Mouse (Mus musculus): ENCODE results near the gene Siglech. TPM values are rescaled to one million over a fixed set of nuclear protein-coding genes. Genes with fewer than 3 reads are reported as not detected.

Gene Siglech
- polyA plus RNA-seq, 1 experiment from 2014 or later: 1.0 TPM

DNA sequence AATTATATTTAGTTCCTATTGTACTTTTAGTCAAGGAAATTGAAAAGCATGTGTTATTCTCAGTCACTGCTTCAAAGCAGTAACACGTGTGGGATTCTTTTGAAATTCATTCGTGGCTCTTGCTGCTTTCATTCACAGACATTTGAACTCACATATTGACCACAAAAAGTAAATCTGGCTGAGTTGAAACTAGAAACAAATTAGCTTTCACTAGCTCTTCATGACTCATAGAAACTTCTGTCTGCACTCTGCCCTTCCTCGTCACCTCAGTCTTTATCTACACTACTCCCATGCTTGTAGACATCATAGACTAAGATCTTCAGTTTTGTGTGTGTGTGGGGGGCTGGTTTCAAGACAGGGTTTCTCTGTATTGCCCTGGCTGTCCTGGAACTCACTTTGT lies 32.0 kb downstream of the Siglech start:
- WGBS: 90% methylated on average over 3 of the region's 3 CpGs
- no peaks in the 10 kb centered on the region for H3K9me3 ChIP-seq (ENCODE audit: control insufficient read depth, low read length)
- H3K4me3 ChIP-seq (ENCODE audit: low read depth, low read length): no peak overlapping the region
- no peaks in the 10 kb centered on the region for H3K27me3 ChIP-seq (ENCODE audit: control insufficient read depth, insufficient read depth, low read length)
- DNase-seq (ENCODE audit: low spot score): no peak
- H3K36me3 ChIP-seq (ENCODE audit: control insufficient read depth, insufficient read depth, low read length): peaks cover 19% of the 10 kb centered on the region
- no peaks in the 10 kb centered on the region for H3K4me1 ChIP-seq (replicated peaks; ENCODE audit: control insufficient read depth, insufficient read depth, low read length)
- no peak for ATAC-seq (ENCODE audit: low FRiP score)
- H3K27ac ChIP-seq (ENCODE audit: low read depth, low read length): no peak overlapping the region
- H3K4me2 ChIP-seq (replicated peaks; ENCODE audit: low read depth, low read length): no peak overlapping the region
- no peak overlapping the region for H3K9ac ChIP-seq (ENCODE audit: low read depth, low read length)

DNA sequence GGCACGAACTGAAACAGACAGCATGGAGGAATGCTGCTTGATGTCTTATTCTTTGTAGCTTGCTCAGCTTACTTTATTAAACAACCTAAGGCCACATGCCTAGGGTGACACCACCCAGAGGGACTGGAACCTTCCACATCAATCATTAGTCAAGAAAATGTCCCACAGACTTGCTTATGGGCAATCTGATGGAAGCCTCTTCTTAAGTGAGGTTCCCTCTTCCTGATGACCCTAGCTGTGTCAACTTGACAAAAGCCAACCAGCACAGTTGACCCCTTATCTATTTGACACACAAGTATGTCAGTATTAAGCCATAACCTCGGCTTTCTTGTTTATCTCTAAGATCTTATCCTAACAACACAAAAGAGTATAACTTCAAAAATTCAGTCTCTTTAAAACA lies 42.0 kb downstream of the Siglech start:
- WGBS: 96% methylated on average over 2 of the region's 2 CpGs

DNA sequence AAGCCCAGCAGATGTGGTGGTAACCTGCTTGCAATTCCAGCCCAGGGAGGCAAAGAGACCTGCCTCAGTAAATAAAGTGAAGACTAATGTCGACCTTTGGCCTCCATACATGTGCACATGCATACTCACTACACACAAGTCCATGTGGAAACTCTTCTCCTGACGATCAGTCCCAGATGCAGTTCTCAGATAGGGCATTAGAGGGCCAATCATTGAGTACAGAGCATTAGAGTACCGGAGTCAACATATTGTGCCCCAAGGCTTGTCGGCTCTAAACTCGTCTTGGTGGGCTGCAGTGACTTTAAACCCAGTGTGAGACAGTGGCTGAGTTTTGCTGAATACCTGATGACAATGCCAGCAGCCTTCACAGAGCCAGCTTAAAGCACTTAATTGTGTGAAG lies 56.5 kb downstream of the Siglech start:
- Histone ChIP-seq H3K4me3 (ENCODE audit: low read depth, low read length) (no peak overlapping the region), H3K4me1 (replicated peaks; ENCODE audit: control insufficient read depth, insufficient read depth, low read length) (no peaks in the 10 kb centered on the region), H3K9ac (ENCODE audit: low read depth, low read length) (no peak overlapping the region), H3K9me3 (ENCODE audit: control insufficient read depth, low read length) (no peaks in the 10 kb centered on the region), H3K27ac (ENCODE audit: low read depth, low read length) (no peak overlapping the region), H3K27me3 (ENCODE audit: control insufficient read depth, insufficient read depth, low read length) (no peaks in the 10 kb centered on the region), H3K4me2 (replicated peaks; ENCODE audit: low read depth, low read length) (no peak overlapping the region), H3K36me3 (ENCODE audit: control insufficient read depth, insufficient read depth, low read length) (peaks cover 11% of the 10 kb centered on the region; the same call in 1 of the 2 replicates)
- DNase-seq (ENCODE audit: low spot score) (no peak), ATAC-seq (ENCODE audit: low FRiP score) (no peak)
- WGBS: 83% methylated on average over 5 of the region's 5 CpGs

More for the DNA sequence above, 42.0 kb downstream of the Siglech start:
- no peak overlapping the region for H3K27ac ChIP-seq (ENCODE audit: low read depth, low read length)
- H3K36me3 ChIP-seq (ENCODE audit: control insufficient read depth, insufficient read depth, low read length): peaks cover 5% of the 10 kb centered on the region; the same call in 1 of the 2 replicates
- no peak overlapping the region for H3K4me3 ChIP-seq (ENCODE audit: low read depth, low read length)
- H3K9ac ChIP-seq (ENCODE audit: low read depth, low read length): no peak overlapping the region
- no peak overlapping the region for H3K4me2 ChIP-seq (replicated peaks; ENCODE audit: low read depth, low read length)
- DNase-seq (ENCODE audit: low spot score) (no peak), ATAC-seq (ENCODE audit: low FRiP score) (no peak)
- H3K4me1 ChIP-seq (replicated peaks; ENCODE audit: control insufficient read depth, insufficient read depth, low read length): no peaks in the 10 kb centered on the region
- no peaks in the 10 kb centered on the region for H3K9me3 ChIP-seq (ENCODE audit: control insufficient read depth, low read length)
- no peaks in the 10 kb centered on the region for H3K27me3 ChIP-seq (ENCODE audit: control insufficient read depth, insufficient read depth, low read length)

DNA sequence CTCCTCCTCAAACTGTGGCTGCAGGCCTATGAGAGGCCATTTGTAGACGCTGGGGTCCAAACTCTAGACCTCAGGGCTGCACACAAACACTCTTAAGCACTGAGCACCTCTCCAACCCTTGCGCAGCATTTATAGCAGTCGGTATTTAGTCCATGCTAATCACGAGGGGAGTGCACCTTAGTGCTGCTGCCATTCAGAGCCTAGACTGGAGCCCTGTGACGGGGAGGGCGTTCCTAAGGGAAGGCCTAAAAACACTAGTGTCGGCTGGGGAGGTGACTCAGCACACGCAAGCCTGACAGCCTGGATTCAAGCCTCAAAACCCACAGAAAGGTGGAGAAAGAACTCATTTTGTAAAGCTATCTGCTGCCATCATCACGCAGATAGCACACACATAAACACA lies 59.6 kb downstream of the Siglech start:
- no peak for ATAC-seq (ENCODE audit: low FRiP score)
- no peak overlapping the region for H3K4me3 ChIP-seq (ENCODE audit: low read depth, low read length)
- DNase-seq (ENCODE audit: low spot score): no peak
- 0 out of 2 replicates have a peak, but pooled peaks cover 4% of the 10 kb centered on the region for H3K36me3 ChIP-seq (ENCODE audit: control insufficient read depth, insufficient read depth, low read length)
- no peaks in the 10 kb centered on the region for H3K27me3 ChIP-seq (ENCODE audit: control insufficient read depth, insufficient read depth, low read length)
- H3K9me3 ChIP-seq (ENCODE audit: control insufficient read depth, low read length): no peaks in the 10 kb centered on the region
- WGBS: 92% methylated on average over 9 of the region's 9 CpGs
- H3K27ac ChIP-seq (ENCODE audit: low read depth, low read length): no peak overlapping the region
- H3K4me2 ChIP-seq (replicated peaks; ENCODE audit: low read depth, low read length): no peak overlapping the region
- H3K4me1 ChIP-seq (replicated peaks; ENCODE audit: control insufficient read depth, insufficient read depth, low read length): no peaks in the 10 kb centered on the region
- no peak overlapping the region for H3K9ac ChIP-seq (ENCODE audit: low read depth, low read length)

Other genes with a start within 250 kb of the Siglech start
- 30.5 and 34.8 TPM in 2 replicates for gene Tubgcp5, start 26.0 kb downstream of the Siglech start, polyA plus RNA-seq (2014; fragmentation: Nextera tagmentation; extraction: Ambion mirVana)
- 80.7 and 80.9 TPM in 2 replicates for gene Cyfip1, start 73.6 kb downstream of the Siglech start, polyA plus RNA-seq (2014; fragmentation: Nextera tagmentation; extraction: Ambion mirVana)
- 48.4 and 49.7 TPM in 2 replicates for gene Nipa2, start 194.3 kb downstream of the Siglech start, polyA plus RNA-seq (2014; fragmentation: Nextera tagmentation; extraction: Ambion mirVana)